Comparison of ENCODE assay signal across 21 mouse cellular contexts in genomic region chr14:106924443-106924842, GRCm38 (mm10).
"Had no signal": no experiment of that assay in that cellular context is flagged by ENCODE, and none has a peak within 500 bp of the region (broad histone marks: within the 10 kb centered on the region; RNA-seq: fewer than 3 reads in every experiment).

No protein-coding gene starts in this region.

- H3K27ac ChIP-seq: lung, embryonic 15.5 days; macrophage; midbrain, embryonic 13.5 days; neural tube, embryonic 13.5 days; neural tube, embryonic 15.5 days had no signal

- DNase-seq: lung, adult 2 months; lung, postnatal 14 days; lung, postnatal 36 days; retina, postnatal 1 day; right cerebral cortex, adult 18-20 months; right cerebral cortex, postnatal 25 days; right cerebral cortex, postnatal 4 days; spleen, adult 18-20 months; thymus, adult 18-20 months; thymus, postnatal 14 days; thymus, postnatal 36 days had no signal

- H3K9me3 ChIP-seq: lung, embryonic 15.5 days; megakaryocyte, embryonic 14.5 days; midbrain, embryonic 13.5 days; neural tube, embryonic 13.5 days; neural tube, embryonic 15.5 days had no signal

- H3K4me3 ChIP-seq: lung, embryonic 15.5 days; megakaryocyte, embryonic 14.5 days; midbrain, embryonic 13.5 days; myocyte; neural tube, embryonic 13.5 days; neural tube, embryonic 15.5 days had no signal

- H3K4me1 ChIP-seq: lung, embryonic 15.5 days; megakaryocyte, embryonic 14.5 days; midbrain, embryonic 13.5 days had no signal

- H3K27me3 ChIP-seq: lung, embryonic 15.5 days; megakaryocyte, embryonic 14.5 days; midbrain, embryonic 13.5 days; neural tube, embryonic 13.5 days; neural tube, embryonic 15.5 days had no signal

- H3K9ac ChIP-seq: lung, embryonic 15.5 days; midbrain, embryonic 13.5 days; neural tube, embryonic 13.5 days; neural tube, embryonic 15.5 days had no signal

- H3K36me3 ChIP-seq: lung, embryonic 15.5 days; midbrain, embryonic 13.5 days; neural tube, embryonic 13.5 days; neural tube, embryonic 15.5 days had no signal

- ATAC-seq: lung, postnatal 0 days; midbrain, embryonic 13.5 days; midbrain, embryonic 16.5 days had no signal

- H3K4me2 ChIP-seq: lung, embryonic 15.5 days; midbrain, embryonic 11.5 days; midbrain, embryonic 13.5 days; neural tube, embryonic 13.5 days; neural tube, embryonic 15.5 days had no signal
